Mouse (Mus musculus) kidney, adult 2 months (tissue): ENCODE results near the gene Vmn1r23.

ENCODE experiments used
- CTCF ChIP-seq: fragments of 200-500 bp; conservative IDR thresholded peaks from 2 replicates; pipeline ENCODE4 v1.5.1; 2011; ENCODE audit warnings: low read depth, mild to moderate bottlenecking, control low read depth, low read length, moderate library complexity, mixed read lengths; ENCODE audit not compliant: insufficient read depth, insufficient read length
- POLR2A ChIP-seq: fragments of 200-500 bp; IDR thresholded peaks from one replicate; pipeline ENCODE4 v1.6.1; 2011; ENCODE audit warnings: low read depth, low read length, control low read depth

GRCm38 (mm10) chr6:57926738-57927137 is at the start of gene Vmn1r23:
- TF ChIP-seq CTCF (no peak), POLR2A (no peak)
